Mouse (Mus musculus) lung, postnatal 36 days (tissue): Measurements from ENCODE around the gene Zfpm1.

Experiments used
- DNase-seq: peaks from one replicate; pipeline ENCODE4 v3.0.0; 2022; ENCODE audit warnings: mixed read lengths

The Zfpm1 gene

GRCm38 (mm10) chr8:122282035-122282358 lies at the start of gene Zfpm1:
TSS of gene Zfpm1 (plus strand) at chr8:122282141.
- no peak for DNase-seq

- peak; percentile 73 for DNase-seq
These were observed 47.9 kb upstream of the Zfpm1 start for GRCm38 (mm10) chr8:122234055-122234454.

- no peak for DNase-seq
These were observed 45.4 kb upstream of the Zfpm1 start for GRCm38 (mm10) chr8:122236521-122236920.

GRCm38 (mm10) chr8:122238225-122238624 lies 43.7 kb upstream of the Zfpm1 start:
- DNase-seq, result no peak

GRCm38 (mm10) chr8:122238731-122239130 lies 43.2 kb upstream of the Zfpm1 start:
- DNase-seq, result peak; percentile 32

- no peak for DNase-seq
These were observed 41.5 kb upstream of the Zfpm1 start for GRCm38 (mm10) chr8:122240241-122241026.

- no peak for DNase-seq
These were observed 38.6 kb upstream of the Zfpm1 start for GRCm38 (mm10) chr8:122243310-122243709.

GRCm38 (mm10) chr8:122245161-122245560 lies 36.8 kb upstream of the Zfpm1 start:
- DNase-seq, result no peak

GRCm38 (mm10) chr8:122246257-122247211 lies 35.4 kb upstream of the Zfpm1 start:
- DNase-seq, result no peak

GRCm38 (mm10) chr8:122251739-122252138 lies 30.2 kb upstream of the Zfpm1 start:
- DNase-seq, result no peak

- DNase-seq, result no peak
These were observed 29.6 kb upstream of the Zfpm1 start for GRCm38 (mm10) chr8:122252366-122252765.

GRCm38 (mm10) chr8:122259351-122259750 lies 22.6 kb upstream of the Zfpm1 start:
- DNase-seq, result peak; percentile 80

- no peak for DNase-seq
These were observed 21.2 kb upstream of the Zfpm1 start for GRCm38 (mm10) chr8:122260755-122261154.

GRCm38 (mm10) chr8:122262835-122263234 lies 19.1 kb upstream of the Zfpm1 start:
- no peak for DNase-seq

GRCm38 (mm10) chr8:122264243-122264642 lies 17.7 kb upstream of the Zfpm1 start:
- DNase-seq, result peak; percentile 45

GRCm38 (mm10) chr8:122265522-122265921 lies 16.4 kb upstream of the Zfpm1 start:
- no peak for DNase-seq

GRCm38 (mm10) chr8:122266867-122267266 lies 15.1 kb upstream of the Zfpm1 start:
- DNase-seq, result no peak

- no peak for DNase-seq
These were observed 13.1 kb upstream of the Zfpm1 start for GRCm38 (mm10) chr8:122268861-122269260.

GRCm38 (mm10) chr8:122269404-122269803 lies 12.5 kb upstream of the Zfpm1 start:
- peak; percentile 78 for DNase-seq

- DNase-seq, result no peak
These were observed 11.4 kb upstream of the Zfpm1 start for GRCm38 (mm10) chr8:122270555-122270954.

- DNase-seq, result peak; percentile 83
These were observed 8.8 kb upstream of the Zfpm1 start for GRCm38 (mm10) chr8:122273152-122273551.

- DNase-seq, result no peak
These were observed 8.1 kb upstream of the Zfpm1 start for GRCm38 (mm10) chr8:122273826-122274225.

- no peak for DNase-seq
These were observed 7.1 kb upstream of the Zfpm1 start for GRCm38 (mm10) chr8:122274651-122275391.
